Mouse (Mus musculus) 3T3-L1 (cell line): ENCODE measurements around the gene Gm10668.
"Not testable (repeated sequence)": the region's sequence is repeated elsewhere in the genome, so short reads cannot be mapped to it uniquely, and the experiment has no call there.

ENCODE experiments used
- DNase-seq: peaks from one replicate; pipeline ENCODE4 v3.0.0-alpha.2; 2015; ENCODE audit warnings: low read depth, low spot score

The Gm10668 gene

DNA sequence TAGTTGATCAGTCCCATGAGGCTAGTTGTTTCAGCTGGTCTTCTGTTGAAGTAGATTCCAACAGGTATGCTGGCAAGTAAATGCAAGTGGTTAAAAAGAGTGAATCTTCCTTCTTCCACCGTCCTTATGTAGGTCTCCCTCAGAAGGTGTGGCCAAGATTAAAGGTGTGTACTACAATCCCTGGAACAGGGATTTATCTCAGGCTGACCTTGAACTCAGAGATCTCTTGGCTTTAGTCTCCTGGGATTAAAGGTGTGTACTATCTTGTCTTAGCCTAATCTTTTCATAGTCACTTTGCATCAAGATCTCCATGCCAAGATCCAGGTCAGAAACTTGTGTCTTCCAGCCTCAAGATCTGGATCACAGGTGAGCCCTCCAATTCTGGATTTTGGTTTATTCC, at the start of gene Gm10668:
Gene Gm10668 (minus strand): TSS at position 101 of the 400 bp plus-strand sequence.
- DNase-seq, result not testable (repeated sequence)

GRCm38 (mm10) chr7:20770885-20771284, 40.5 kb upstream of the Gm10668 start, which contains the start of gene Vmn1r112:
Gene Vmn1r112 (plus strand): TSS chr7:20771185.
- not testable (repeated sequence) for DNase-seq

DNA sequence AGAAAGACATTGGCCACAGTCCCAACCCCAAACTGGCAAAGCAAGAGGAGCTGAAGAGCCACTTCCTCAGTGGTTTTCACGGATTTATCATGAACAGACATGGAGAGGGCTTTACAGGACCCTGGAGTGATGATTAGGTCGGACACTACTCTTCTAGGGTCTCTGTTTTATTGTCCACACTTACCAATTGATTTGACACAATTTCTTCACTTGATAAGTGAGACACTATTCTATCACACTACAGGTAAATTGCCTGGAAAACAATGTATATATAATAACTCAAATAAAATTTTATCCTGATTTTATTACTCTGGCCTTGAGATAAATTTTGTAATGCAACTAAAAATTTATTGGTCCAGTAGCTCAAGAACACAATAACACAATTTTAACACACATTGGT, 27.3 kb downstream of the Gm10668 start, which contains the start of gene Vmn1r111:
Gene Vmn1r111 (minus strand): TSS at position 101 of the 400 bp plus-strand sequence.
- not testable (repeated sequence) for DNase-seq
